Mouse (Mus musculus): Measurements from ENCODE around the gene Fbxw5. TPM values are rescaled to one million over a fixed set of nuclear protein-coding genes. Genes with fewer than 3 reads are reported as not detected.

Gene Fbxw5
- 100 to 1,000 TPM; 112 to 127 TPM for total RNA-seq (2021)

GRCm38 (mm10) chr2:25500576-25501405 is at the start of gene Fbxw5:
Fbxw5 (plus strand) TSS chr2:25500750.
- peak; percentile 84 to 92 for DNase-seq (ENCODE audit: low spot score in 2 of 2)
- intact Hi-C loops (cut with DNase I), result loop anchor here (2.0 kb wide), 2 partner anchors 40 to 72 kb away; partner anchors contain the start of genes Abca2 and Paxx

GRCm38 (mm10) chr2:25450853-25451647 is 49.5 kb upstream of the Fbxw5 start:
- DNase-seq (ENCODE audit: low spot score in 2 of 2), result no peak
- intact Hi-C loops (cut with DNase I), result no loop called here

DNA sequence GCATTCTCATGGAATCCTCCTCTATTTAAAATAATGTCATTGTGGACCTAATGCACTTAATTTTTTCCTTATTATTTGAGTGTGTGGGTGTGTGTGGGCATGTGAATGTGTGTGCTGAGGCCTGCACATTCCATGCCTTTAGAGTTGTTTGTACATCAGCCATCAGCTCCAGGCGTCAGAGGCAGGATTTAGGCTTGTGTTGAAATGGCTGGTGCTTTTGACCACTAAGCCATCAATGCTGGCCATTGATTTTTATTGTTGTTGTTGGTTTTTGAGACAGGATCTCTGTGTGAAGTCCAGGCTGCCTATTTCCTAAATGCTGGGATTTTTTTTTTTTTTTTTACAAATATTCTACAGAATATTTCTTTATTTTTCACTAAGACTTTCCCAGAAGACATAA is 47.6 kb upstream of the Fbxw5 start:
- intact Hi-C loops (cut with DNase I), result no loop called here
- no peak for DNase-seq (ENCODE audit: low spot score in 2 of 2)

DNA sequence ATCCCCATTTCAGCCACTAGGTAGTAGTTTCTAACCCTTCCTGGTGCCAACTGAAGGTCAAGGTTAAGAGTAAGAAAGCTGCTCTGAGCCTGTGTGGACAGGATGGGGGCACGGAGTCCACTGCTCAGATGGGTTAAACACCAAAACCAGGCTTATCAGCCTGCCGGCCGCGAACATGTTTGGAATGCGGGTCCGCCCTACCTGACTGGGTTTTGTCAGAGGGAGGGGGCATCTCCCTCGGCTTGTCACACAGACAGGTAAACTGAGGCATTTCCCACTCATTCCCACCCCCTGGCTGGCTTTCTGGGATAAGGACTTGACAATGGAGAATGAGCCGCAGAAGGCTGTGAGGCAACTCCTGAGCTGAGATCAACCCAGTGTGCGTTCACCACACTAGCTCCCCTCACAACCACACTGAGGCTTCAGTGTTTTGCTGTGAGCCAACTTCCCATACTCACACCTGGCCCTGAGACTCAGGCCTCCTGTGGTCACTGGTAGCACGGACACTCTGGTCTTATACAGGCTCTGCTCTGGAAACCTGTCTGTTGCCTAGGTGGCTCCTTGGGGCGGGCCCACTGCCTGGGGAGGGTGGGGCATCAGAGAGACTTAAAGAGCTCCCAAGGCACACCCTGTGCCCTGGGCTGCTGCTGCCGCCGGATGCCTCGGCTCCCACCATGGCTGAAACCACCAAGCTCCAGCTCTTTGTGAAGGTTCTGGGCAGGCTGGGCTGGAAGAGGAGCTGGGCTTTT is 44.2 kb upstream of the Fbxw5 start, which contains the start of gene Clic3:
Gene Clic3, plus strand, starts transcription at position 634 of the 749 bp plus-strand sequence.
- intact Hi-C loops (cut with DNase I), result no loop called here
- DNase-seq (ENCODE audit: low spot score in 2 of 2), result no peak

GRCm38 (mm10) chr2:25457022-25457896 is 43.3 kb upstream of the Fbxw5 start:
- DNase-seq (ENCODE audit: low spot score in 2 of 2), result no peak
- intact Hi-C loops (cut with DNase I), result no loop called here

GRCm38 (mm10) chr2:25458911-25459310 is 41.6 kb upstream of the Fbxw5 start:
- no peak for DNase-seq (ENCODE audit: low spot score in 2 of 2)

GRCm38 (mm10) chr2:25460135-25460534 is 40.4 kb upstream of the Fbxw5 start:
- DNase-seq (ENCODE audit: low spot score in 2 of 2), result peak; percentile 26 to 30
- intact Hi-C loops (cut with DNase I), result loop anchor here (2.0 kb wide), 2 partner anchors 31 to 41 kb away; partner anchors contain the start of genes Abca2, C8g and Fbxw5

More at GRCm38 (mm10) chr2:25458911-25459310, 41.6 kb upstream of the Fbxw5 start:
- intact Hi-C loops (cut with DNase I), result no loop called here

- peak; percentile 94 to 98 for DNase-seq (ENCODE audit: low spot score in 2 of 2)
- intact Hi-C loops (cut with DNase I), result loop anchor here (2.0 kb wide), 2 partner anchors 32 to 40 kb away; partner anchors contain the start of genes Abca2, C8g and Fbxw5
These were observed 39.8 kb upstream of the Fbxw5 start, which contains the start of gene Paxx for GRCm38 (mm10) chr2:25460551-25461309. Paxx (minus strand) TSS chr2:25461094.

DNA sequence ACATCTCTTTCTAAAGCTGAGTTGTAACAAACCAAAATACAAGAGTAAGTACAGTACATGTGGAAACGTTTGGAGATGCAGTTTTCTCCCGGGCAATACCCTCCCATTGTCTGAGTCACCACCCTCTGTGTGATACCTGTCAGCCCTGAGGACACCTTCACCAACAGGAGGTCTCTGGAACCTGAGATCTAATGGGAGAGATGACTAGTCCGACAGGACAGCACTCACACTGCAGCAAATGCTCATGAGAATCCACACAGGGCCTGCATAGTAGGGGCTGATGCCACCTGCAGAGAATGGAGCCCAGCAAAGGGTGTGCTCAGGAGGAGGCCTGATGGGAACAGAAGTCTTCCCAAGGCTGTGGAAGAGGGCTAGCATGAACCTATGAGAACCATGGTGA is 39.1 kb upstream of the Fbxw5 start:
- intact Hi-C loops (cut with DNase I), result loop anchor here (2.0 kb wide), 2 partner anchors 33 to 39 kb away; partner anchors contain the start of genes Abca2, C8g and Fbxw5
- DNase-seq (ENCODE audit: low spot score in 2 of 2), result no peak

GRCm38 (mm10) chr2:25463630-25464029 is 36.9 kb upstream of the Fbxw5 start:
- intact Hi-C loops (cut with DNase I), result no loop called here
- DNase-seq (ENCODE audit: low spot score in 2 of 2), result no peak

- no peak for DNase-seq (ENCODE audit: low spot score in 2 of 2)
- intact Hi-C loops (cut with DNase I), result no loop called here
These were observed 35.3 kb upstream of the Fbxw5 start for GRCm38 (mm10) chr2:25465256-25465655.

- intact Hi-C loops (cut with DNase I), result no loop called here
- no peak for DNase-seq (ENCODE audit: low spot score in 2 of 2)
These were observed 34.5 kb upstream of the Fbxw5 start for GRCm38 (mm10) chr2:25465816-25466635.

DNA sequence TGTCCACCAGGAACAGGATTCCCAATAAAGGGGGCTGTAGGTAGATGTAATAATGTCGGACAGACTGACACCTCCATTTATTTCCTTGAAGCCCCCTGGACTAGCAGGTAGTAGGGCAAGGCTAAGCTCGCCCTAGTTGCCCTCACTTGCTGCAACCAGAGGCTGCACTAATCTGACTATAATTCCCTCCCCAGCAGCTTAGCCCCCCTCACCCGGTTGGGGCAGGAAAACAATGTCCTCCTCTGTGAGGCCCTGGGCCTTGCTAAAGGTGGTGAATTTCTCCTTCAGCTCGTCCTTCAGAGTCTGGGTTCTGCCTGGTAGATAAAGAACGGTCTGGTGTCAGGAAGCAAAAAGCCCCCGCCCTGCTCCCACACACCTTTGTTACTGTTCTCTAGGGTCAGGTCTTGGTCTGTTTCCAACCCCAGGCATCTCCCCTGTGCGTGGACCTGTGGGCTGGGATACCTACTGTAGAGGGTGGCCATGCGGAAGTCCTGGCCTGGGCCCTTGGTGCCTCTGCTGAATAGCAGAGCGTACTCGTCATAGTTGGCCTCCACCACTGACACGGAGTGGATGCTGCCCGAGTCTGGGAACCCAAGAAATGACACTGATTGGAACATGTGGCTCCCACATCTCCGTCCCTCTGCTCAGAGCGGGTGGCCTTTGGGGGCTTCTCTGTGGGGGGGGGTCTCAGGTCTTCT is 32.8 kb upstream of the Fbxw5 start:
- intact Hi-C loops (cut with DNase I), result no loop called here
- no peak for DNase-seq (ENCODE audit: low spot score in 2 of 2)

DNA sequence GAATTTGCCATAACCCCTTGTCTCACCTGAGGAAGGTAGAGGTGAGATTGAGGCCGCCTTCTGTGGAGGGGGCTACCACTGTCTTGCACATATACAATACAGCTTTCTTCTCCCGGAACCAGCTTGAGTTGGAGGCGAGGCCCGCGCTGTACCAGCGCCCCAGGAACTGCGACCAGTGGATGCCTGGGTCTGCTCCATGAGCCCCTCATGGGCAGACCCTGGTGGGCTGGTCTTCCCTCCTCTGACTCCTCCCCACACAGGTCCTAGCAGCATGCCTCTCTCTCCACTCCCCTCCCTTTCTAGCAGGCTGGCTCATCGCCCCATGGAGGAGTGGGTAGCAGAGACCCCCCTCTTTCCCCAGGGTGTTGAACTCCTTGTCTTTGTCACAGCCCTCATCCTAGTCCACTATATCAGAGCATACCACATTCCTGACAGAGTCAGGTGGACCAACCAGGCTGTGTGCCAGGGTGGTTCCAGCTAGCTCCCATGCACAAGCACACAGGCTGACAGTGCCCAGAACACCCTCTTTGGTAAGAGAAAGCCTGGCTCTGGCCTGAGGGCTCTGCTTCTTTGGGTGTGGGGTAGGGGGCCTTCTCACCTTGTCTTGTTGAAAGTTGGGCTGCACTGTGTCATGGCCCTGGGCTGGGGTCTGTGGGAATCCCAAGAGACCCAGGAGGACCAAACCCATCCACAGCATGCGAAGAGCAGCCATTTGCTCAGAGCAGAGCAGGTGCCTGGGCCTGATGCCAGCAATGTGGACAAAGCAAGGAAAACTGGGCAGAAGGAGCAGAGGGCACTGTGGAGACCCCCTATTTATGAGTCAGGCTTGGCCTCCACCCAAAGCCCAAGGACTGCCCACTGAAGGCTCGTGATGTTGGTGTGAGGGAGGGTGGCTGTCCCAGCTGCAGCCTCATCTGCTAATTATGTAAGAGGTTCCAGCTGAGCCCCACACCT is 31.3 kb upstream of the Fbxw5 start:
- intact Hi-C loops (cut with DNase I), result no loop called here
- DNase-seq (ENCODE audit: low spot score in 2 of 2), result peak; percentile 42

- intact Hi-C loops (cut with DNase I), result no loop called here
- DNase-seq (ENCODE audit: low spot score in 2 of 2), result no peak
These were observed 30.6 kb upstream of the Fbxw5 start, which contains the start of gene Ptgds for GRCm38 (mm10) chr2:25469969-25470368. Ptgds (minus strand) TSS chr2:25470046.
